Mouse (Mus musculus) limb, embryonic 13.5 days (tissue): ENCODE results near the gene Fam118a. TPM values are rescaled to one million over a fixed set of nuclear protein-coding genes. Genes with fewer than 3 reads are reported as not detected.

Experiments used
- ATAC-seq: fragments of 200-750 bp; cut with Nextera tagmentation; 2 replicates; pipeline ENCODE4 v1.8.0; 2017; ENCODE audit warnings: low read depth, moderate number of reproducible peaks, moderate TSS enrichment; ENCODE audit not compliant: low FRiP score
- H3K27ac ChIP-seq: fragments of 300-500 bp; sonication (generic); 2 replicates; pipeline ENCODE4 v1.5.1; 2015; ENCODE audit warnings: inconsistent platforms, mild to moderate bottlenecking, moderate library complexity
- H3K27me3 ChIP-seq: fragments of 300-500 bp; sonication (generic); 2 replicates; pipeline ENCODE4 v1.6.1; 2015; ENCODE audit warnings: mild to moderate bottlenecking, inconsistent platforms
- H3K36me3 ChIP-seq: fragments of 300-500 bp; sonication (generic); 2 replicates; pipeline ENCODE4 v1.6.1; 2015; ENCODE audit warnings: inconsistent platforms, mild to moderate bottlenecking, moderate library complexity
- H3K4me1 ChIP-seq: fragments of 300-500 bp; sonication (generic); 2 replicates; pipeline ENCODE4 v1.6.1; 2015; ENCODE audit warnings: inconsistent platforms
- H3K4me2 ChIP-seq: fragments of 300-500 bp; sonication (generic); replicated peaks from 2 replicates; pipeline ENCODE4 v1.6.1; 2015; ENCODE audit warnings: inconsistent platforms, mild to moderate bottlenecking, moderate library complexity
- H3K4me3 ChIP-seq: fragments of 300-500 bp; sonication (generic); 2 replicates; pipeline ENCODE4 v1.5.1; 2015; ENCODE audit warnings: moderate library complexity, mild to moderate bottlenecking, inconsistent platforms
- H3K9ac ChIP-seq: fragments of 300-500 bp; sonication (generic); 2 replicates; pipeline ENCODE4 v1.6.1; 2015; ENCODE audit warnings: mild to moderate bottlenecking, inconsistent platforms
- H3K9me3 ChIP-seq: fragments of 300-500 bp; sonication (generic); 2 replicates; pipeline ENCODE4 v1.6.1; 2016; ENCODE audit warnings: inconsistent platforms
- WGBS: fragments of 180-500 bp; shearing (Covaris S2); methylation state at CpG from one replicate; pipeline ENCODE4 v1.1.7; 2015; 5-methylcytosine and 5-hydroxymethylcytosine counted together
- polyA plus RNA-seq: library from polyadenylated mRNA; unstranded; fragments of >200 nt; fragmentation: Nextera tagmentation; extraction: Ambion mirVana; gene quantifications from 2 replicates; pipeline ENCODE4 v1.2.1, GENCODE M21; 2015

Gene Fam118a
- polyA plus RNA-seq, 1 experiment from 2014 or later, result 28.3 TPM

GRCm38 (mm10) chr15:84994498-84994897 is 34.2 kb upstream of the Fam118a start:
- no peak overlapping the region for H3K4me3 ChIP-seq
- 23% methylated on average over 6 of the region's 6 CpGs for WGBS

GRCm38 (mm10) chr15:84995041-84995440 is 33.7 kb upstream of the Fam118a start:
- no peak overlapping the region for H3K27ac ChIP-seq
- no peaks in the 10 kb centered on the region for H3K36me3 ChIP-seq
- WGBS, result 24% methylated on average over 6 of the region's 6 CpGs
- no peaks in the 10 kb centered on the region for H3K9me3 ChIP-seq
- H3K4me2 ChIP-seq, result no peak overlapping the region
- ATAC-seq, result no peak
- no peaks in the 10 kb centered on the region for H3K4me1 ChIP-seq
- no peaks in the 10 kb centered on the region; the same call in 1 of the 2 replicates for H3K27me3 ChIP-seq
- H3K9ac ChIP-seq, result no peak overlapping the region
- no peak overlapping the region for H3K4me3 ChIP-seq

More at GRCm38 (mm10) chr15:84994498-84994897, 34.2 kb upstream of the Fam118a start:
- ATAC-seq, result no peak
- Histone ChIP-seq H3K4me1 (no peaks in the 10 kb centered on the region), H3K9ac (no peak overlapping the region), H3K4me2 (no peak overlapping the region), H3K9me3 (no peaks in the 10 kb centered on the region), H3K27me3 (no peaks in the 10 kb centered on the region; the same call in 1 of the 2 replicates), H3K27ac (no peak overlapping the region), H3K36me3 (no peaks in the 10 kb centered on the region)

GRCm38 (mm10) chr15:84995967-84996366 is 32.8 kb upstream of the Fam118a start:
- whole genome bisulfite sequencing, result 10% methylated on average over 1 of the region's 1 CpGs
- Histone ChIP-seq H3K27ac (no peak overlapping the region), H3K9me3 (no peaks in the 10 kb centered on the region), H3K27me3 (peaks cover 5% of the 10 kb centered on the region; the same call in 1 of the 2 replicates), H3K9ac (no peak overlapping the region), H3K4me1 (no peaks in the 10 kb centered on the region), H3K4me2 (no peak overlapping the region), H3K36me3 (no peaks in the 10 kb centered on the region), H3K4me3 (no peak overlapping the region)
- no peak for ATAC-seq

- Histone ChIP-seq H3K4me1 (no peaks in the 10 kb centered on the region), H3K4me3 (no peak overlapping the region), H3K4me2 (no peak overlapping the region), H3K27me3 (peaks cover 6% of the 10 kb centered on the region; the same call in 1 of the 2 replicates), H3K27ac (no peak overlapping the region), H3K36me3 (no peaks in the 10 kb centered on the region), H3K9ac (no peak overlapping the region), H3K9me3 (no peaks in the 10 kb centered on the region)
- ATAC-seq, result no peak
- 64% methylated on average over 14 of the region's 14 CpGs for WGBS
Observed at GRCm38 (mm10) chr15:84997768-84998454, 30.8 kb upstream of the Fam118a start.

- Histone ChIP-seq H3K4me3 (no peak overlapping the region), H3K9ac (no peak overlapping the region), H3K4me1 (no peaks in the 10 kb centered on the region), H3K4me2 (no peak overlapping the region), H3K27ac (no peak overlapping the region), H3K27me3 (0 out of 2 replicates have a peak, but pooled peaks cover 6% of the 10 kb centered on the region), H3K9me3 (no peaks in the 10 kb centered on the region), H3K36me3 (no peaks in the 10 kb centered on the region)
- no peak for ATAC-seq
- WGBS, result 67% methylated on average over 7 of the region's 7 CpGs
Observed at GRCm38 (mm10) chr15:84999911-85000310, 28.8 kb upstream of the Fam118a start.

- H3K9ac ChIP-seq, result no peak overlapping the region
- H3K4me3 ChIP-seq, result no peak overlapping the region
- 0 out of 2 replicates have a peak overlapping the region, but pooled peaks have one; percentile 14 for H3K4me2 ChIP-seq
- no peaks in the 10 kb centered on the region for H3K9me3 ChIP-seq
- H3K27ac ChIP-seq, result no peak overlapping the region
- 19% methylated on average over 29 of the region's 29 CpGs for WGBS
- H3K4me1 ChIP-seq, result no peaks in the 10 kb centered on the region
- 0 out of 2 replicates have a peak, but pooled peaks cover 6% of the 10 kb centered on the region for H3K27me3 ChIP-seq
- ATAC-seq, result 0 out of 2 replicates have a peak, but pooled peaks have one; percentile 78
- H3K36me3 ChIP-seq, result no peaks in the 10 kb centered on the region
Observed at GRCm38 (mm10) chr15:85000984-85001982, 27.5 kb upstream of the Fam118a start.

- ATAC-seq, result no peak
- H3K27ac ChIP-seq, result no peak overlapping the region
- H3K4me3 ChIP-seq, result no peak overlapping the region
- H3K4me2 ChIP-seq, result no peak overlapping the region
- WGBS, result 78% methylated on average over 8 of the region's 8 CpGs
- no peak overlapping the region for H3K9ac ChIP-seq
- H3K27me3 ChIP-seq, result no peaks in the 10 kb centered on the region
- no peaks in the 10 kb centered on the region for H3K9me3 ChIP-seq
- peaks cover 21% of the 10 kb centered on the region for H3K4me1 ChIP-seq
- H3K36me3 ChIP-seq, result no peaks in the 10 kb centered on the region
Observed at GRCm38 (mm10) chr15:85009666-85010065, 19.1 kb upstream of the Fam118a start.

GRCm38 (mm10) chr15:85011895-85012661 is 16.7 kb upstream of the Fam118a start:
- H3K9ac ChIP-seq, result no peak overlapping the region
- H3K4me2 ChIP-seq, result peak overlapping the region; percentile 23
- H3K27ac ChIP-seq, result no peak overlapping the region
- H3K27me3 ChIP-seq, result peaks cover 15% of the 10 kb centered on the region
- H3K4me1 ChIP-seq, result peaks cover 25% of the 10 kb centered on the region
- no peaks in the 10 kb centered on the region for H3K36me3 ChIP-seq
- no peaks in the 10 kb centered on the region for H3K9me3 ChIP-seq
- no peak for ATAC-seq
- H3K4me3 ChIP-seq, result no peak overlapping the region
- 29% methylated on average over 19 of the region's 19 CpGs for WGBS

GRCm38 (mm10) chr15:85012662-85013054 is 16.1 kb upstream of the Fam118a start:
- Histone ChIP-seq H3K27ac (no peak overlapping the region), H3K27me3 (peaks cover 21% of the 10 kb centered on the region), H3K9ac (no peak overlapping the region), H3K36me3 (no peaks in the 10 kb centered on the region), H3K4me1 (peaks cover 29% of the 10 kb centered on the region), H3K4me3 (no peak overlapping the region), H3K4me2 (peak overlapping the region; percentile 23; the same call in 1 of the 2 replicates), H3K9me3 (no peaks in the 10 kb centered on the region)
- WGBS, result 25% methylated on average over 2 of the region's 2 CpGs
- no peak for ATAC-seq

- H3K4me2 ChIP-seq, result no peak overlapping the region
- WGBS, result 90% methylated on average over 11 of the region's 11 CpGs
- H3K4me1 ChIP-seq, result peaks cover 29% of the 10 kb centered on the region
- no peaks in the 10 kb centered on the region for H3K9me3 ChIP-seq
- H3K27me3 ChIP-seq, result peaks cover 29% of the 10 kb centered on the region
- no peak for ATAC-seq
- H3K27ac ChIP-seq, result no peak overlapping the region
- no peak overlapping the region for H3K4me3 ChIP-seq
- H3K9ac ChIP-seq, result no peak overlapping the region
- no peaks in the 10 kb centered on the region for H3K36me3 ChIP-seq
Observed at GRCm38 (mm10) chr15:85015771-85016170, 13.0 kb upstream of the Fam118a start.

GRCm38 (mm10) chr15:85016951-85017664 is 11.6 kb upstream of the Fam118a start, which contains the start of gene Upk3a:
Upk3a (plus strand) TSS chr15:85017141.
- Histone ChIP-seq H3K9me3 (no peaks in the 10 kb centered on the region), H3K27me3 (peaks cover 29% of the 10 kb centered on the region), H3K9ac (0 out of 2 replicates have a peak within 1 kb of the TSS, but pooled peaks have one; percentile 35), H3K4me3 (no peak within 1 kb of the TSS), H3K4me1 (peaks cover 18% of the 10 kb centered on the region), H3K36me3 (no peaks in the 10 kb centered on the region), H3K4me2 (peak within 1 kb of the TSS; percentile 21; the same call in 1 of the 2 replicates), H3K27ac (no peak within 1 kb of the TSS)
- no peak for ATAC-seq
- WGBS, result 8% methylated on average over 21 of the region's 21 CpGs
